Mouse (Mus musculus) kidney, embryonic 14.5 days (tissue): ENCODE measurements around the gene Pramel4. TPM values are rescaled to one million over a fixed set of nuclear protein-coding genes. Genes with fewer than 3 reads are reported as not detected.
"Not testable (repeated sequence)": the region's sequence is repeated elsewhere in the genome, so short reads cannot be mapped to it uniquely, and the experiment has no call there.

Experiments used
- ATAC-seq: fragments of 200-750 bp; cut with Nextera tagmentation; 2 replicates; pipeline ENCODE4 v1.8.0; 2017; ENCODE audit warnings: moderate number of reproducible peaks, mild to moderate bottlenecking, moderate TSS enrichment, moderate library complexity; ENCODE audit not compliant: low FRiP score, low TSS enrichment
- H3K27ac ChIP-seq: fragments of 300-500 bp; sonication (generic); 2 replicates; pipeline ENCODE4 v1.5.1; 2014; ENCODE audit warnings: low read depth, mild to moderate bottlenecking, low read length, moderate library complexity, mixed read lengths
- H3K27me3 ChIP-seq: fragments of 300-500 bp; sonication (generic); 2 replicates; pipeline ENCODE4 v1.6.1; 2014; ENCODE audit warnings: mild to moderate bottlenecking, low read length; ENCODE audit not compliant: control insufficient read depth, insufficient read depth
- H3K36me3 ChIP-seq: fragments of 300-500 bp; sonication (generic); 2 replicates; pipeline ENCODE4 v1.6.1; 2014; ENCODE audit warnings: low read length, mixed read lengths; ENCODE audit not compliant: control insufficient read depth, insufficient read depth
- H3K4me1 ChIP-seq: fragments of 300-500 bp; sonication (generic); 2 replicates; pipeline ENCODE4 v1.6.1; 2014; ENCODE audit warnings: low read length, mixed read lengths; ENCODE audit not compliant: control insufficient read depth, insufficient read depth
- H3K4me2 ChIP-seq: fragments of 300-500 bp; sonication (generic); replicated peaks from 2 replicates; pipeline ENCODE4 v1.6.1; 2014; ENCODE audit warnings: low read depth, mild to moderate bottlenecking, low read length
- H3K4me3 ChIP-seq: fragments of 300-500 bp; sonication (generic); 2 replicates; pipeline ENCODE4 v1.5.1; 2014; ENCODE audit warnings: mild to moderate bottlenecking, low read length
- H3K9ac ChIP-seq: fragments of 300-500 bp; sonication (generic); 2 replicates; pipeline ENCODE4 v1.6.1; 2014; ENCODE audit warnings: low read depth, mild to moderate bottlenecking, low read length, moderate library complexity
- H3K9me3 ChIP-seq: fragments of 300-500 bp; sonication (generic); 2 replicates; pipeline ENCODE4 v1.6.1; 2016; ENCODE audit warnings: low read length; ENCODE audit not compliant: control insufficient read depth
- WGBS: fragments of 180-500 bp; shearing (Covaris S2); extraction: QIAGEN DNeasy Blood & Tissue Kit; methylation state at CpG from one replicate; pipeline ENCODE4 v1.1.7; 2014; 5-methylcytosine and 5-hydroxymethylcytosine counted together
- polyA plus RNA-seq: library from polyadenylated mRNA; unstranded; fragments of >200 nt; fragmentation: Nextera tagmentation; extraction: Ambion mirVana; gene quantifications from 2 replicates; pipeline ENCODE4 v1.2.1, GENCODE M21; 2014

Gene Pramel4
- polyA plus RNA-seq: not detected in 2 replicates

GRCm38 (mm10) chr4:144058826-144059225 is at the start of gene Pramel4:
Gene Pramel4 (plus strand): TSS chr4:144059126.
- H3K9me3 ChIP-seq, H3K4me3 ChIP-seq, H3K27me3 ChIP-seq, H3K4me2 ChIP-seq, H3K9ac ChIP-seq, ATAC-seq, H3K36me3 ChIP-seq, H3K4me1 ChIP-seq, H3K27ac ChIP-seq: not testable (repeated sequence)
- 85% methylated on average over 3 of the region's 3 CpGs for WGBS

- H3K9ac ChIP-seq, H3K27me3 ChIP-seq, H3K9me3 ChIP-seq, H3K4me2 ChIP-seq, H3K36me3 ChIP-seq, ATAC-seq, H3K4me3 ChIP-seq, H3K4me1 ChIP-seq, H3K27ac ChIP-seq: not testable (repeated sequence)
- WGBS: no CpG with 5 or more reads among the region's 2 CpGs
Observed at GRCm38 (mm10) chr4:144106174-144106573, 47.2 kb downstream of the Pramel4 start, which contains the start of gene Gm13102. Gene Gm13102 (plus strand): TSS chr4:144106474.

Other genes starting within 250 kb of the Pramel4 start
- not detected in 2 replicates for gene Gm13084, start 243.0 kb upstream of the Pramel4 start, polyA plus RNA-seq
- gene Gm13103, start 212.6 kb upstream of the Pramel4 start, polyA plus RNA-seq: not detected in 2 replicates
- gene Pramef6, start 158.7 kb upstream of the Pramel4 start, polyA plus RNA-seq: not detected in 2 replicates
- gene Pramef25, start 108.1 kb upstream of the Pramel4 start, polyA plus RNA-seq: not detected in 2 replicates
- not detected in 2 replicates for gene Gm13101, start 92.2 kb upstream of the Pramel4 start, polyA plus RNA-seq
- gene Pramef17, start 64.8 kb upstream of the Pramel4 start, polyA plus RNA-seq: not detected in 2 replicates
- gene Gm13102, start 47.3 kb downstream of the Pramel4 start, polyA plus RNA-seq: not detected in 2 replicates
- not detected in 2 replicates for gene Oog3, start 103.5 kb downstream of the Pramel4 start, polyA plus RNA-seq
- gene Oog2, start 131.6 kb downstream of the Pramel4 start, polyA plus RNA-seq: not detected in 2 replicates
- not detected in 2 replicates for gene C87977, start 154.2 kb downstream of the Pramel4 start, polyA plus RNA-seq
- gene Pramel5, start 221.4 kb downstream of the Pramel4 start, polyA plus RNA-seq: not detected in 2 replicates